Mouse (Mus musculus) small intestine, adult 2 months (tissue): ENCODE data around the gene Tmem184a. TPM values are rescaled to one million over a fixed set of nuclear protein-coding genes. Genes with fewer than 3 reads are reported as not detected.

Experiments
- H3K27ac ChIP-seq: fragments of 200-500 bp; 2 replicates; pipeline ENCODE4 v1.5.1; 2012; ENCODE audit warnings: low read depth, low read length, control low read depth, inconsistent platforms; ENCODE audit not compliant: insufficient read depth
- H3K27me3 ChIP-seq: fragments of 200-500 bp; 2 replicates; pipeline ENCODE4 v1.6.1; 2012; ENCODE audit warnings: mild to moderate bottlenecking, moderate library complexity, low read length, inconsistent platforms; ENCODE audit not compliant: control insufficient read depth, insufficient read depth
- H3K36me3 ChIP-seq: fragments of 200-500 bp; 2 replicates; pipeline ENCODE4 v1.6.1; 2012; ENCODE audit warnings: mild to moderate bottlenecking, low read length, control low read depth, inconsistent platforms; ENCODE audit not compliant: control insufficient read depth, insufficient read depth
- H3K4me1 ChIP-seq: fragments of 200-500 bp; 2 replicates; pipeline ENCODE4 v1.6.1; 2012; ENCODE audit warnings: low read length, inconsistent platforms, mixed read lengths; ENCODE audit not compliant: control insufficient read depth, insufficient read depth, insufficient read length
- H3K4me3 ChIP-seq: fragments of 200-500 bp; 2 replicates; pipeline ENCODE4 v1.5.1; 2012; ENCODE audit warnings: low read depth, mild to moderate bottlenecking, control low read depth, inconsistent platforms, low read length, moderate library complexity
- CTCF ChIP-seq: fragments of 200-500 bp; IDR thresholded peaks from 2 replicates; pipeline ENCODE4 v1.5.1; 2012; ENCODE audit warnings: low read depth, mild to moderate bottlenecking, control low read depth, inconsistent platforms, low read length, moderate library complexity, mixed read lengths; ENCODE audit not compliant: insufficient replicate concordance, insufficient read length; ENCODE audit errors: extremely low read depth
- POLR2A ChIP-seq: fragments of 200-500 bp; IDR thresholded peaks from 2 replicates; pipeline ENCODE4 v1.6.1; 2012; ENCODE audit warnings: low read depth, mild to moderate bottlenecking, control low read depth, inconsistent platforms, low read length, moderate library complexity
- WGBS: fragments of 180-500 bp; shearing (Covaris S2); methylation state at CpG from one replicate; pipeline ENCODE4 v1.1.7; 2018; 5-methylcytosine and 5-hydroxymethylcytosine counted together
- polyA plus RNA-seq: library from polyadenylated mRNA; depleted of rRNA; stranded (reverse); fragments of >200 nt; gene quantifications from 2 replicates; pipeline ENCODE4 v1.2.3, GENCODE M21; 2012

The Tmem184a gene
- polyA plus RNA-seq, 1 experiment: 416 TPM

GRCm38 (mm10) chr5:139813126-139813490, 6.6 kb downstream of the Tmem184a start:
- Histone ChIP-seq H3K36me3 (peaks cover 12% of the 10 kb centered on the region), H3K4me3 (peak overlapping the region; percentile 81), H3K27me3 (no peaks in the 10 kb centered on the region), H3K27ac (peak overlapping the region; percentile 81), H3K4me1 (peaks cover 39% of the 10 kb centered on the region)
- WGBS: 15% methylated on average over 10 of the region's 10 CpGs
- TF ChIP-seq POLR2A (no peak), CTCF (no peak)

GRCm38 (mm10) chr5:139812398-139813125, 7.2 kb downstream of the Tmem184a start:
- Histone ChIP-seq H3K27me3 (no peaks in the 10 kb centered on the region), H3K4me3 (peak overlapping the region; percentile 81), H3K27ac (peak overlapping the region; percentile 81), H3K4me1 (peaks cover 35% of the 10 kb centered on the region), H3K36me3 (peaks cover 17% of the 10 kb centered on the region)
- no peak for TF ChIP-seq CTCF
- TF ChIP-seq POLR2A: no peak
- WGBS: 26% methylated on average over 20 of the region's 20 CpGs

- H3K4me1 ChIP-seq: peaks cover 32% of the 10 kb centered on the region
- no peaks in the 10 kb centered on the region for H3K27me3 ChIP-seq
- peaks cover 24% of the 10 kb centered on the region for H3K36me3 ChIP-seq
- H3K27ac ChIP-seq: peak overlapping the region; percentile 81
- TF ChIP-seq POLR2A: no peak
- TF ChIP-seq CTCF: no peak
- WGBS: 22% methylated on average over 15 of the region's 15 CpGs
- peak overlapping the region; percentile 81 for H3K4me3 ChIP-seq
Measured at GRCm38 (mm10) chr5:139811677-139812397, 7.9 kb downstream of the Tmem184a start.

GRCm38 (mm10) chr5:139809397-139809796, 10.3 kb downstream of the Tmem184a start:
- no peak overlapping the region for H3K4me3 ChIP-seq
- no peaks in the 10 kb centered on the region for H3K27me3 ChIP-seq
- H3K36me3 ChIP-seq: peaks cover 41% of the 10 kb centered on the region
- WGBS: 66% methylated on average over 4 of the region's 4 CpGs
- no peak overlapping the region for H3K27ac ChIP-seq
- TF ChIP-seq POLR2A (no peak), CTCF (peak; percentile 38; the same call in 1 of the 2 replicates)
- peaks cover 31% of the 10 kb centered on the region for H3K4me1 ChIP-seq

- Histone ChIP-seq H3K36me3 (peaks cover 58% of the 10 kb centered on the region), H3K27me3 (no peaks in the 10 kb centered on the region), H3K4me1 (peaks cover 21% of the 10 kb centered on the region), H3K4me3 (no peak overlapping the region), H3K27ac (no peak overlapping the region)
- TF ChIP-seq CTCF (no peak), POLR2A (no peak)
- 85% methylated on average over 8 of the region's 8 CpGs for WGBS
Measured at GRCm38 (mm10) chr5:139805924-139806323, 13.8 kb downstream of the Tmem184a start.

- H3K36me3 ChIP-seq: peaks cover 64% of the 10 kb centered on the region
- no peak overlapping the region for H3K4me3 ChIP-seq
- no peaks in the 10 kb centered on the region for H3K27me3 ChIP-seq
- peak overlapping the region; percentile 90 for H3K27ac ChIP-seq
- H3K4me1 ChIP-seq: peaks cover 21% of the 10 kb centered on the region
- 46% methylated on average over 11 of the region's 11 CpGs for WGBS
- TF ChIP-seq POLR2A (no peak), CTCF (no peak)
Measured at GRCm38 (mm10) chr5:139804573-139805111, 15.1 kb downstream of the Tmem184a start.

GRCm38 (mm10) chr5:139804107-139804551, 15.6 kb downstream of the Tmem184a start:
- peaks cover 66% of the 10 kb centered on the region for H3K36me3 ChIP-seq
- 21% methylated on average over 6 of the region's 6 CpGs for WGBS

More at GRCm38 (mm10) chr5:139804107-139804551, 15.6 kb downstream of the Tmem184a start:
- H3K4me3 ChIP-seq: no peak overlapping the region
- TF ChIP-seq POLR2A (no peak), CTCF (peak; percentile 4; the same call in 1 of the 2 replicates)
- H3K27me3 ChIP-seq: no peaks in the 10 kb centered on the region
- peak overlapping the region; percentile 90 for H3K27ac ChIP-seq
- peaks cover 21% of the 10 kb centered on the region for H3K4me1 ChIP-seq
